Mouse (Mus musculus) spleen, postnatal 10 days (tissue): ENCODE measurements around the gene Obsl1.
A peak's percentile ranks its signal among the peaks of the same experiment; 100 is the strongest.

Source experiments
- DNase-seq, 2 experiments: peaks; one replicate each; pipeline ENCODE4 v3.0.0; 2021 to 2022; ENCODE audit warnings: low spot score in 2 of 2

Gene Obsl1

DNA sequence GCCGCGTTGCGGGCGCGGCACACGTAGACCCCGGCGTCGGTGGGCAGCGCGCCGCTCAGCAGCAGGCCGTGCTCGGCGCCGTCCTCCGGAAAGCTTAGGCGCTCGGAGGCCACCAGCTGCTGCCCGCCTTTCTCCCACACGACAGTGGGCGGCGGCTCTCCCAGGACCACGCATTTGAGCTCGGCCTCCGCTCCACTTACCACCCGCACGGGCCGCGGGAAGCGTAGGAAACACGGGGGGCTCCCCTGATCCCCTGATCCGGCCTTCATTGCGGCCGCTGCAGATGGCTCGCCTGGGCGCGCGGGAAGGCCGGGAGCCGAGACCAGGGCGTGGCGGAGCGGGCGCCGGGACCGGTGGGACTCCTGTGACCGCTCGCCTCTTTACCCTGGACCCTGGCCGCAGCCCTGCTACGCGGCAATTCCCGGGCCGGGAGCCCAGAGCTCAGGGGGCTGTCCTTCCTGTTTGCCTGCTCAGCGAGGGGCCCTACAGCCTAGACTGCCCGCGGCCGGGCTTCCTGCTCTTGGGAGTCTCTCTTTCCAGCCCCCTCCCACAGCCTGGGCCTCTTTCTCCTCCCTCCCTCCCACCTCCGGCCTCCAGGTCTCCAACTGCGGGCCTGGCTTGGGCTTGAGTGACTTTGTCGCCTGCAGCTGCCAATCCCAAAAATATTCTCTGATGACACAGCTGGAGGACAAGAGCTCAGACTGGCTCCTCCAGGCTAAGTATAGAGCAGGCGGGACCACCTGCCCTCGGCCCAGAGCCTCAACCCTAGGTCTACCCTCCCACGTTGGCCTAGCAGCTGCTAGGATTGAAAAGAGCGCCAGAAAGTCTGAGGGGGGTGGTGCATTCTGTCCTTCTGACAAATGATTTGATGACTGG, at the start of gene Obsl1:
Obsl1 (minus strand) TSS at position 497 of the 876 bp plus-strand sequence.
- no peak for DNase-seq

DNA sequence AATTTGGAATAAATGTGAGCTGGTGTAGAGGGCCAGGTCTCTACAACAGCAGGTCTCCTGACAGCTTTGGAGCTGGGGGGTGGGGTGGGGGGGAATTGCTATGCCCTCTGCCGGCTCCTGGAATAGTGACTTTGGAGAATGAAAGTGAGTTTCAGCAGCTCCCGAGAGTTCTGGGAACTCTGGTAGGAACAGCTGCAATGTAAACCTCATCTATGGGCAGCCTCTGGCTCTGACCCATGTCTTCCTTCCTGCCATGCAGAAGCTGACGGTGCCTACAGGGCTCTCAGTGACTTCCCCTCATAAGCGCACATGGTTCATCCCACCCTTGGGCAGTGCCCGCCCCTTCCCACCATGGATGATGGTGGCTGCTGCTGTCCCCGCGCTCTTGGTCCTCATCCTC, 49.4 kb upstream of the Obsl1 start:
- DNase-seq: no peak

DNA sequence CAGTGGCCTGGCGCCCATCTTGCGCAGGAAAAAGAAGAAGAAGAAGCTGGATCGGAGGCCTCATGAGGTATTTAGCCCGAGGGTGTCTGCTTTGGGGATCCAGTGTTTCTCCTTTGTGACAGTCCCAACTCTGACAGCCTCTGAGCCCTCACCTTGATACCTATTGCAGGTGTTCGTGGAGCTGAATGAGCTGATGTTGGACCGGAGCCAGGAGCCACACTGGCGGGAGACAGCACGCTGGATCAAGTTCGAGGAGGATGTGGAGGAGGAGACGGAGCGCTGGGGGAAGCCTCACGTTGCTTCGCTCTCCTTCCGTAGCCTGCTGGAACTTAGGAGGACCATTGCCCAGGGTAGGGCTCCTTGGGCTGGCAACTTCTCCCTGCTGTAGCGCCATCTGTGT, 44.3 kb upstream of the Obsl1 start:
- no peak for DNase-seq

DNA sequence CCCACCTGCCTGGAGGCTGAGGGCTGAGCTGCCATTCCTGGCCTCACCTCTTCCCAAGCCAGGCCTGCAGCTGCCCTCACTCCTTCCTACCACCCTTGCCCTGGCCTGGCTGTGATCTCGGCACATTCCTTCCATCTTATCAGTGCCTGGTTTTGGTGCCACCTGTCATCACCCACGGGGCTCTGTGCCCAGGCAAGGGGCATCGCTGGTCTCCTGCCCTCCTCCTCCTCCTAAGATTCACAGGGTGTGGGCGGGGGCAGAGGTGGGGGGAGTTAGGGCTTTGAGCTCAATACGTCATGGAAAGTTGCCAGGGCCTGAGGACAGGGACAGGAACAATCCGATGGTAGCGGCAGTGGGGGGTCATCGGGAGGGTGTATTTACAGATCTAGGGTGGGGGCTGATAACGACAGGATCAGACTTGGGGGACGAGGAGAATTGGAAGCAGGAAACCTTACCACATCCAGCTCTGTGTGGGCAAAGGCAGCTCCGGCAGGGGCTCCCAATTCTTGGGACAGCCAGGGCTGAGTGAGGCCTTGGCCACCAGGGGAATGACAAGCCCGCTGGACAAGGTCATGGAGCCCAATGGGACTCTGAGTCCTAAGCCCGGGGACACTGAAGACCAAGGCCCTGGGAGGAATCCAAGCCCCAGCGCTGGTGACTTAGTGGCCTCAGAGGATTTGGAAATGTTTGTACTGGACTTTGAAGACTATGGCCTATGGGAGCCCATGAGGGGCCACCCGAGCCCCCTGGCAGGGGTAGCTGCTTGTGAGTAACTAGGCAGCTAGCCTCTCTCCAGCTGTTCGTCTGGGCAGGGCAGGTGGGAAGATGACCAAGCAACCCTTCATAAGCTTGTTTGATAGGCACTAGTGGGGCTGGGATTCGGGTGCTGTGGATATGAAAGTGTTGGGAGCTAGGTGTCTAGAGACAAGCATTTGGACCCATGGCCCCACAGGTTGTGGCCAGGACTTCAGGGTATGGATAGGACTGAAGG, 43.3 kb upstream of the Obsl1 start:
- no peak for DNase-seq

DNA sequence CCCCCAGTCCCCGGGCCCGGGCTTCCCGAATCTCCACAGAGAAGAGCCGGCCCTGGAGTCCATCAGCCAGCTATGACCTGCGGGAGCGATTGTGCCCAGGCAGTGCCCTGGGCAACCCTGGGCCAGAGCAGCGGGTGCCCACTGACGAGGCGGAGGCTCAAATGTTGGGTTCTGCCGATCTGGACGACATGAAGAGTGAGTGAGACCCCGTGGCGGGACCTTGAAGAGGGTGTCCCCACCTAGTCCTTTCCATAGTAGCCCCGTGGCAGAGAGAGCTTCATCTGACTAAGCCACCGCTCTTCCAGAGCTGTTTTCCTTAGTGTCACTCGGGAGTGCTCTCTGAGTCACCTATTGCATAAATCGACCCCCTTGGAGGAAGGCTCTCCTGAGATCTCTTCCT, 42.6 kb upstream of the Obsl1 start:
- DNase-seq: no peak

DNA sequence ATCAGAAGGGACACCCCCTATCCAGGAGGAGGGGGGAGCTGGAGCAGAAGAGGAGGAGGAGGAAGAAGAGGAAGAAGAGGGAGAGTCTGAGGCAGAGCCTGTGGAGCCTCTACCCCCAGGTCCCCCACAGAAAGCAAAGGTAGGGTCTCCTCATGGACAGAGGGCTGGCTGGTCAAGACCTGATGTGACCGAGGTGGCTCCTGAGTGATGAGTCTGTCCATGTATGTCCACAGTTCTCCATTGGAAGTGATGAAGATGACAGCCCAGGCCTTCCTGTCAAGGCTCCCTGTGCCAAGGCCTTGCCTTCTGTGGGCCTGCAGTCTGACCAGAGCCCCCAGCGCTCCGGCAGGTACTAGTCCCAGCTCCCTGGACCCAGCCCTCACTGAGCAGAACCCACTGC, 41.8 kb upstream of the Obsl1 start:
- DNase-seq: no peak

DNA sequence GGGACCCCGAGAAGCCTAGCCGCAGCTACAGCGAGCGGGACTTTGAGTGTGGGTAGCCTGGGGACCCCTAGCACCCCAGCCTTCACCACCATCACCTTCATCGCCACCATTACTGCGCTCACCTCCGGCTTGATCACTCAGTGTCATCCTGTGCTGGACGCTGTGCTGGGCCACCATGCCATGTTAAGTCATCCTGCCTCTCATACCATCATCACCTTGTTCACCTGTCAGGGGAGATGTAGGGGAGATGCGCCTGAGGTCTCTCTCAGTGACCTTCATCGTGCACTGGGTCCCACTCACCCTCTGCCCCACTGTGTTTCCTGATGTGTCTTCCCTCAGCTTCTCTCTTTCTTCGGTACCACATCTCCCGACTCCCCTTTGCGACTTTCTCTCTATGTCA, 41.1 kb upstream of the Obsl1 start:
- DNase-seq: no peak

DNA sequence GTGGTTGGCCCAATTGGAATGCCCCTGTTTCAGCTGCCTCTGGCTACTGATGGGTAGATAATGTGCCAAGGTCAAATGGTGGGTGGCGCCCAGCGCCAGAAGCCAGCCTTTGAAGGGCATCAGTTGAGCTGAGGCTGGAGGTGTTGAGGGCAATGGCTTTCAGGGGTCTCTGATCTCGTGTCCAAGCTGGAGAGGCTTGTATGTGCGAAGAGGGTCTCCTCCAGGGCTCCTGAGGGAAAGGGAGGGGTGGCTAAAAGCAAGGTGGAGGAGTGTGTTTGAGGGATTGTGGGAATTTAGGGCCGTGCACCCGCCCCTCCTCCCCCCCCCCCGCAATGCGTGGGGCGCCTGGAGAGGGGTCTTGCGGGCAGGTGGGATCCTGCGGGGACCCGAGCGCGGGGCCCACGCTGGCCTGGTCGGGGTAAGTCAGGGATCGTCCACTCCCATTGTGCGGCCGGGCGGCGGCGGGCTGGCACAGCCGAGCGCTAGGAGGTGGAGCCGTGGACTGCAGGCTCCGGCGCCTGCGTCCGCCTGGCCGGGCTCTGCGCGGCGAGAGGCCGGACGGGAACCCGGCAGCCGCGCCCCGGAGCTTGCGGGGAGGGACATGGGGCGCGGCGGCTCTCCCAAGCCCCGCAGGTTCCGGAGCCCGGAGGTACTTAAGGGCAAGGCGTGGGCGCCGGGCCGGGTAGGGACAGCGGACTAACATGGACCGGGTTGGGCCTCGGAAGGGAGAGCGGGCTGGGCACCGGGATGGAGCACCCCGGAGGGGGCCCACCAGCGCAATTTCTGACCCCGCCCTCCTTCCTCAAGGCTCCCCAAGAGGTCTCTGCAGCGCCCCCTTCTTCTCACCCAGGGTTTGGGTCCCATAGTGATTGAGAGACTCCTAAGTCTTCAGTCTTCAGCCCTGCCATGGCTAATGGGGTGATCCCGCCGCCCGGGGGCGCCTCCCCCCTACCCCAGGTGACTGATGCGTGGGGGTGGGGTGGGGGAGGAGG, 40.0 kb upstream of the Obsl1 start, which contains the start of gene Slc4a3:
Slc4a3 (plus strand) TSS at position 302 of the 992 bp plus-strand sequence.
- DNase-seq: no peak

DNA sequence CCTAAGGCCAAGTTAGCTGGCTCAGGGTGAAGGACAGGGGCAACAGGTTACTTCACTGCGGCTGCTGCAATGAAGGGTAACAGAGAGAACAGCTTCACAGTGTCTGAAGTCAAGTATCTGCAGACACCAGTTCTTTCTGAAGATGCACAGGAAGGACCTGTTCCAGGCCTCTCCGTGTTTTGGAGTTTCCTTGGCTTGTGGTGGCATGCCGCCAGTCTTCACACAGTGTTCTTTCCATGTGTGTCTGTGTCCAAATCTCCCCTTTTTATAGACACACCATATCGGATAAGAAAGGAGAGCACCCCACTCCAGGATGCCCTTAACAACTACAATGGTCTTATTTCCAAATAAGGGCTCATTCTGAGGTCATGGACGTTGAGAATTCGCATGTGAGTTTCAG, 38.1 kb upstream of the Obsl1 start:
- DNase-seq: no peak

DNA sequence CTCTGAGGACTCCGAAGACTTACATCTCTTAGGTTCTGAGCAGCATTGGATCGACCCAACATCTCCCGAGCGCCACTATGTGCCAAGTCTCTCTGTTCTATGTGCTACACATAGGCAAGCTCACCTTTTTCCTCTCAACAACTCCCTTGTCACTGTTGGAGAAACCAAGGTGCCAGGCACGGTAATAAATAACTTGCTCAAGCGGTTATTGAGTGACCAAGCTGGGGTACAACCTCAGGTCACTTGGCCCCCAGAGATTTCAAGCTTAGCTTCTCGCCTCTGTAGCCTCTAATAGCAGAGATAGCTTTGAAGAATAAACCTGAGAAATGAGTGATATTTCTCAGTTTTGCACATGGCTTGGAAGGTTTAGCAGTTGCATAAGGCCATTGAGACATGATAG, 35.2 kb upstream of the Obsl1 start:
- DNase-seq: no peak

DNA sequence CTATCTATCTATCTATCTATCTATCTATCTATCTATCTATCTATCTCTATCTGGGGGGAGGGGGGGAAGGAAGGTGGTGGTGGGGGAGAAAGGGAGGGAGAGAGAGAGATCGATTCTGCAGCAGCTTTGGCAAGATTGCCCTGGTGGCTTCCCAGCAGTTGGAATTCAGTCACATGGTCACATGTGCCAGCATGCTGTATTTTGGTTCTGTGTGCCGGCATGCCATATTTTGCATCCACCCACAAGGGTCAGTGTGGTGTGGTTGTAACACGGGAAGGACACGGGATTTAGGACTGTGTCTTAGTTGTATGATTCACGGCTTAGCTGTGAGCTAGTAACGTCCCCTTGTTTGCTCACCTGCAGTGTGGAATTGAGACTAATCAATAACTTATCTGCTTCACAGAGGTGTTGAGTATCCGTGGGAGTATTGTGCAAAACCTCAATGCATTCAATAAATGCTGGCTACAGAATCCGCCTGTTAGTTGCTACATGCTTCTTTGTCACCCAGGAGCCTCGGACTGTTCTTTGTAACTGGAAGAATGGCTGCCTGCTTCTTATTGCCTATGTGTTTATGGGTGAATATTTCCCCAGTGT, 32.4 kb upstream of the Obsl1 start:
- no peak for DNase-seq

DNA sequence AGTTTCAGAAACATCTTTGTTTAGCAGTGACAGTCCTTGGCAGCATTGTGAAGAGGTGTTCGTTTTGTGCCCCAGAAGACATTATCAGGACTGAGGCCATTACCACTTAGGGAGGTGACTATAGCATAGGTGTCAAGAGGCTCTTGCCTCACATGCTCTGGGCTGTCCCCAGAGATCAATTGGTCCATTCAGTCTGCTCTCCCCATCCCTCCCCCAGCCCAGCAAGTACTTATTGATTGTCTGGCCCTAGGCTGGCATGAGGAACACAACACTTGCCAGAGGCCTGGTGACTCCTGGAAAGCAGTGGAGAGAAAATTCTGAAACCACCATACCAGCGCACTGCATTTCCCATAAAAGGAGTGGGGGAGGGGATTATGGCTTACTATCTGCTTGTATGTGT, 31.3 kb upstream of the Obsl1 start:
- DNase-seq: no peak

DNA sequence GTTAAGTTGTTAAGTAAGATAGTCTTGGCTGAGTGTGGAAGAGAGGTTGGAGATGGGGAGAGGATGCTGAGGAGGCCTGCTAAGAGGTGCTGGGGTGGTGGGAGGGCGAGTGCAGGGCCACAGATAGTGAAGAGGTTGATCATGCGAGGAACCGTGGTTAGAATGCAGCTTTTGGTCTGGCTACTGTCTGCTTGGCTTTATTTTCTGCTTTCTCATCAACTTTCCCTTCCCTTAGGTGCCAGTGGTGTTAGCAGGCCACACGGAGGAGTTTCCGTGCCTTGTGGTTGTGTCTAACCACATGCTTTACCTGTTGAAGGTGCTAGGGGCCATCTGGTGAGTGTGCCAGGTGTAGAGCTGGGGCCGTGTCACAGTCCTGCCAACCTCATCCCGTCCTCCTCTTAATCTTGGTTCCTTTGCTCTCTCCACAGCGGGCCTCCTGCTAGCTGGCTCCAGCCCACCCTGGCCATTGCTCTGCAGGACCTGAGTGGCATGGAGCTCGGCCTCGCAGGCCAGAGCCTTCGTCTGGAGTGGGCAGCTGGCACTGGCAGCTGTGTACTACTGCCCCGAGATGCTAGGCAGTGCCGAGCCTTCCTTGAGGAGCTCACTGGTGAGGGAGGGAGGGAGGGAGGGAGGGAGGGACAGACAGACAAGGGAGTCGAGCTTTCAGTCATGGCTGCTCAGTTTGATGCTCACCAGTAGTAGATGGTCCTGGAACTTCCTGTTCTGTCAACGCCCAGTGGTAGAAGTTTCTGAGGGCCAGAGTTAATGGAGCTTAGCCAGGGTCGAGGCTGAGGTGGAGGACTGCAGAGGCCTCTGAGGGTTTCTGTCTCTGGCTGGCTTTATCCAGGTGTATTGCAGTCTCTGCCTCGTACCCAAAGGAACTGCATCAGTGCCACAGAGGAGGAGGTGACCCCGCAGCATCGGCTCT, 27.3 kb upstream of the Obsl1 start:
- DNase-seq: no peak

DNA sequence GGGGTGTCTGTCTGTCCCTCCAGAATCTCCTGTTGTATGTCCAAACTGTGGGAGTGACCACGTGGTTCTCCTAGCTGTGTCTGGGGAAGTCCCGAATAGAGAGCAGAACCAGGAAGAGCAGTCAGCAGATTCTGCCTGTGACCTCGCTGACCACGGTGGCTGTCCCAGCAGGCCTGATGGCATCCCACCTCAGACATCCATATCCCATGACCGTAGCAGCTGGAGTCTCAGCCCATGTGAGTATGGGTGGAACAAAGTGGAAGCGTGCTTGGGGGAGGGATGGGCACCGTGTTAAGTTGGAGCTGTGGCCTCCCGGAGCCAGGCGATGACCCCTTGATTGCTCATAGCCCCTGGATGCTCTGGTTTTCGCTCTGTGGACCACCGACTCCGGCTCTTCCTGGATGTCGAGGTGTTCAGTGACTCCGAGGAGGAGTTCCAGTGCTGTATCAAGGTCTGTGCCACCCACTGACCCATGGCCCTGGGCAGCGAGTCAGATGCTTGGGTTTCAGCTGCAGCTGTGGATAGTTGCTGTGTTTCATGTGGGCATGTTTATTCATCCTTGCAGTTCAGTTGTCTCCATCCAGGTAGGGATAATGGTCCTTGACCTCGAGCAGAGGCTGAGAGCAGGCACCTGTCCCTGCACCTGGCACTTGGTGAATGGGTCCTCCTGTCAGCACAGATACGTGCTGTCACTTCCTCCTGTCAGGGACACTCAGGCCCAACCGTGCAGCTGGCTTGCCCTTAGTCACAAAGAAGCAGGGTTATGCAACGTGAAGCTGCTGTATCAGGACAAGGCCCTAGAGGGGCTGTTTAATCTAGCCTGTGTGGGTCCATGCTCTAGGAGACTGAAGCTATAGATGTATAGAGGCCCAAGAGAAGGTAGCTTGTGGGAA, 26.3 kb upstream of the Obsl1 start:
- DNase-seq: no peak

DNA sequence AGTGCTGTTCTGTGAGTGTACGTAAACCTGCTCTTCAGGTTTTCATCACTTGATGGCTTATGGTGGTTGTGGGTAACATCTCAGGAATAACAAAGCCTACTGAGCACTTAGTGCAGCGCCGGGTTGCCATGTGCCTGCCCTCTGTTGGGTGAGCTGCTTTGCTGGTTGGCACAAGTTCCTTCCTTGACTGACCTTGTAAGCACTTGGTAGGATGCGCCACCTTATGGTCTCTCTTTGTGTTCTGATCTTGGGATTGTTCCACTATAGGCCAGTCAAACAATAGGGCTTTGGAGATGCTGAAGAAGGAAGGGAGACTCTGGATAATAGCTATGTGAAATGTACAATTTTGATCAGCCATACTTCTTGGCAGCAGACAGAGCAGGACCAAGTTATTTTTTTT, 24.3 kb upstream of the Obsl1 start:
- no peak for DNase-seq

DNA sequence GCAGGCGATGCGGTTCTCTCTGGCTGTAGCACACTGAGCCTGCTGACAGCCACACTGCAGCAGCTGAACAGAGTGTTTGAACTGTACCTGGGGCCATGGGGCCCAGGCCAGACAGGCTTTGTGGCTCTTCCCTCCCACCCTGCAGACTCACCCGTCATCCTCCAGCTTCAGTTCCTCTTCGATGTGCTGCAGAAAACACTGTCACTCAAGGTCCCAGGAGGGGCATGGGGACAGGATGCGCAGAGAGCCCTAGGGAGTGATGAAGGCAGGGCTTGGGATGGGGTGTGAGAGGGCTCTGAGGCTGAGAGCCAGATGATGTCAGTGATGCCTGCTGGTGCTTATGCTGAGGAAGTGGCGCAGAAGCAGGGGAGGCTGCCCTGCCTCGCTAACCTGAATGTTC, 18.4 kb upstream of the Obsl1 start:
- DNase-seq: peak in 1 of 2 experiments; percentile 71

DNA sequence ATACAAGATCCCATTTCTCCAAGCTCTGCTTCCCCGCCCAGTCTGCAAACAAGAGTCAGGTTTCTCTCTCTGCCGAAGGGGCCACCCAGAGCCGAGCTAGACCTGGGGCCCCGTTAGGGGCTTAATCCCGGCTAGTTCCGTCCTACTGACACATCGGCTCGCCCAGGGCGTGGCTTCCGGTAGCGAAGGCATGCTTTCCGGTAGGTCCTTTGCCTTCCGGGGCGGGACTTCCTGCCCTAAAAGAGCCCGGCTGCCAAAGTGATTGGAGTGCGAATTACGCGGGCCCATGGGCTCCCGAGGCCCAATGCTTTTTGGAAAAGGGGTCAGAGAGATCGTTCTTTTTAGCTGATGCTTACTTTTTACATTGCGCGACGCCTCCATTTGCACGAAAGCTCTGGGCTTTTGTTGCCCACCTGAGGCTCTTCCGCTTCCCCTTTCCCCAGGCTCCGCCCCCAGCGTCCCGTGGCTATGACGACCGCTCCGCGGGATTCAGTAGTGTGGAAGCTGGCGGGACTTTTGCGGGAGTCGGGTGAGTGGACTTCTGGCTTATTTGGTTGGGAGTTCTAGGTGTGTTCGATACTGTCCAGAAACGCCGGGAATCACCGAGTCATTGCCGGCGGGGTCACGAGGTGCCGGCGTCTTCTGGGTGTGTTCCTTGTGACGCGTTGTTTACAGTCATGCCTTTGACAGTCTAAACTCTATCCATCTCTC, 15.2 kb upstream of the Obsl1 start, which contains the start of gene Stk11ip:
Stk11ip (plus strand) TSS at position 209 of the 711 bp plus-strand sequence.
- DNase-seq: peak; percentile 83 to 94

DNA sequence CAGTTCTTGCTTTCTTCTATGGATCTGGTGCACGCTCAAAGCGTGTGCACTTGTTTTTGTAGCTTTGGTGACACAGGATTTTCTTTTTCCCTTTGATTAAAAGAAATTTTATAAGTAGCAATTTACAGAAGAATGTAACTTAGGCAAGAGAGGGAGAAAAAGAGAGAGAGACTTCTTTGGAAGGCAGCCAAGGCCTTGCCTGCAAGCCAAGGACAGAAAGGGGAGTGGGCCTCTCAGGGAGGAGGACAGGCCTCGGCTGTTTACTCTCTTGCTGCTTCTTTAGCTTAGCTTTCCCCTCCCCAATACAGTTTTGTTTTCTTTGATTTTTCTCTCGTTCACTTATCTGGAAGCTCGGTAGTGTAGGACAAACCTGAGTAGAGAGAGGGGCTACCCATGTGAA, 13.3 kb upstream of the Obsl1 start:
- DNase-seq: no peak
